Mouse (Mus musculus) hindlimb bud, embryonic 11.5 days (tissue): ENCODE measurements at regions not wholly inside any gene's neighbourhood (a gene's known extent, or its start where the extent isn't known, plus 50 kb on each side); places are given as distances from the start of the nearest gene placed in this dataset.

Source experiments
- DNase-seq: peaks from one replicate; pipeline ENCODE4 v3.0.0-alpha.2; 2012; ENCODE audit warnings: low read depth, low spot score; ENCODE audit errors: extremely low spot score

DNA sequence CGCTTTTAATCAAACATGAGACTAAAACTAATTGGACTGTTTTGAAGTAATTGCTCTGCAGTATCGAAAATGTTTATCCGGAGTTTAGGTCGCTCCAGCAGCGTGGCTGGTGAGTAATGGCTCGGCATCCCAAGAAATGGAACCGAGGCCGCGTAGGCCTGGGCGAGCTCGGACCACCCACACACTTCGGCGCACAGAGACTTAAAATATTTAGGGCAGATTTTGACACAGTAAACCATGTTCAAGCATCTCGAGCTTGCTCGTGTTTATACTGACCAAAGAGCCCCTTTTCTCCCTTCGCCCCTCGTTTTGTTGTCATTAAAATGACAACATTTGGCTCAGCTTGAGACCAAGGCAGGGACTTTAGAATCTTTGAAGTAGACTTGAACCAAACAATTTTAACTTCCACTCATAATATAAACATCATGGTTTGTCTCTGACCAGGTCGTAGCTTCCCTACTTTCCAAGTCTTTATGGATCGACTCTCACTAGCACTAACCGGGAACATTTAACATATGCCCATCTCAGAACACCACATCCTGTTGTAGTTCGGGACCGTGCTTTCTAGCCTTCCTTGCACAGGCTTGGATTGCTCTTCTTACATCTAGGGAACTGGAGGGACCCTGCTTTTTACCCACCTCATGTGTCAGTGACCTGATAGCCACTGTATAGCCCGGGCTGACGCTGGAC, 223.0 kb upstream of the Map3k1 start:
- no peak for DNase-seq

DNA sequence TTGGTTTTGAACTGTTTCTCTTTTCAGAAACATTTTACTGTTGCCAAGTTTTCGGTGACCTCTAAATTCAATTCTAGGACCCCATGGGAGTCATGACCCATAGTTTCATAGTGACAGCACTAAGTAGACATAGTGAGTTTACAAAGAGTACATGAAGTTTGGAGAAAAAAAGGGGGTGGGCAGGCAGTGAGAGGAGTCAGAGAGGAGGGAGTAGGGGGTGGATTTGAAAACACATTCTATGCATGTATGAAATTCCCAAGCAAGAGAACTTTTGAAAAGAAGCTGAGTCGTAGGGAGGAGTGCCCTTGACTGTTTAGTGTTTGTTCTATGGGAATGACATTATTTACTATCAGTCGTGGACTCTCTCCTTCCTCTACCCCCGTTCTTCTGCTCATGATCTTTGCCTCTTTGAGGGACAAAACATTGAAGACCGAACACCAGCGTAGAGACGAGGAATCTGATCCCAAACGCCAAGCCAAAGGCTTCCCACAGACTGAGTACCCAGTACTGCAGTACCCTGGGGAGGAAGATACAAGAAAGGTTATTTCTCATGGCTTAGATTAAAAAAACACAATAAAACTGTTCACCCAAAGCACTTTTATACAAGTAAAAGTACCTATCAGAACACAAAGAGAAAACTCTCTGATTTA, 229.1 kb upstream of the Map3k1 start:
- DNase-seq, result no peak

DNA sequence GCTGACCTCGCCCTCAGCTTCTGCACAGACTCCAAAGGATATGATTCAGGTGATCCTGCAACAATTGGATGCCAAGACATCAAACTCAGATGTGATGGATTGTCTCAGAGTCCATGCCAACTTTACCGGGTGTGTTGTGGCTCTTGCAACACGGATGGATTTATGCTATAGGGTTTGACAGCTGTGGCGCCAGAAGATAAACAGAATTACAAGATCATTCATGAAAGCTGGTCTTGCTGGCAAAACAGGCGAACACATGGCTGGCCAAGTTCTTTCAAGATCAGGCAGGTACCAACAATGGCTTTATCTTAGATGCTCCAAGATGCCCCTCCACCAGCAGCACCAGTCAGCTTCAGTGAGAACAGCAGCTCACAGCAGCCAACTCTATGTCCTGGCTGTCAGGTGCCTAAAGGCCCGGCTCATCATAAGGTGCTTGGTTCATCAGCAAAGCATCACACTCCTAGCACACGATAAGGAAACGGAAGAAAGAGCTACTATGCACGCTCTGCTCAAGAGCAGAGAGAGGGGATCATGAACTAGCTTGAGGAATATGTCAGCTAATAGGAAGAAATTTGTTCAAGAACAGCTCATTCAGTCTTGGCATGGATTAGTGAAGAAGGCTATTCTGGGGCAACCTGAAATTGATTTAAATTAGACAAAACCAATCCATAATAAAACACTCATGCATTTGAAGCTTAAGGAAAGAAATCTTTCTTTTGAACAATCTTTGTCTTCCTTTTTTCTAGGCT, 229.9 kb upstream of the Map3k1 start:
- no peak for DNase-seq

DNA sequence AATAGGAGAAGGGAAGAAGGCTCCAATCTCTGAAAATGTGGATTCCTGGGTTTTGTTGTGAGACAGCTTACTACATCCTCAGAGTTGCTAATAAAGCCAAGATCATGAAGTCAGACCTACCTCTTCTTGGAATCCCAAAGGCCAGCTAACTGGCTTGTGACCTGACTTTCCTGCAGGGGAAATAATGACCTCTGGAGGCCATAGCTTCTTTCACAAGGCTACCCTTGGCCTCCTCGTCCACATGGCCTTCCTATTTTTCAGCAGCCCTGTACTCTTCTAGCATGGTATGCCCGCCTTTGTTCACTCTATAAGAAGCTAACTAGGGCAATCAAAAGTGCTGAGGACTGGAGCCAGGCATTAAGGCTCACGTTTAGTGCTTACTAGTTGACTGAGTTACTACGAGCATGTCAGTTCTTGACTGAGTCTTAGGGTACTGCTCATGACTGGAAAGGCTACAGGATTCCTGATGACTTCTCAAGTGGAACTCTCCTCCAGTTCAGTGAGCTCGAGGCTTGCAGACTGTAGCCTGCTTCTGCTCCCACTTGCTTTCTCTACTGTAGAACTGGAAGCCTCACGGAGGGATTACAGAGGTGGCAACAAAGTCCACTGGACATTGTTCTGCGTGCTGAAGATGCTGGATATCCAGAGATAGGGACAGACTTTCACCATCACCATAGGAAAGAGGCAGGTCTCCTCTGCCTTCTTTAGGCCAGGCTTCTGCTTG, 230.8 kb upstream of the Map3k1 start:
- DNase-seq, result no peak

DNA sequence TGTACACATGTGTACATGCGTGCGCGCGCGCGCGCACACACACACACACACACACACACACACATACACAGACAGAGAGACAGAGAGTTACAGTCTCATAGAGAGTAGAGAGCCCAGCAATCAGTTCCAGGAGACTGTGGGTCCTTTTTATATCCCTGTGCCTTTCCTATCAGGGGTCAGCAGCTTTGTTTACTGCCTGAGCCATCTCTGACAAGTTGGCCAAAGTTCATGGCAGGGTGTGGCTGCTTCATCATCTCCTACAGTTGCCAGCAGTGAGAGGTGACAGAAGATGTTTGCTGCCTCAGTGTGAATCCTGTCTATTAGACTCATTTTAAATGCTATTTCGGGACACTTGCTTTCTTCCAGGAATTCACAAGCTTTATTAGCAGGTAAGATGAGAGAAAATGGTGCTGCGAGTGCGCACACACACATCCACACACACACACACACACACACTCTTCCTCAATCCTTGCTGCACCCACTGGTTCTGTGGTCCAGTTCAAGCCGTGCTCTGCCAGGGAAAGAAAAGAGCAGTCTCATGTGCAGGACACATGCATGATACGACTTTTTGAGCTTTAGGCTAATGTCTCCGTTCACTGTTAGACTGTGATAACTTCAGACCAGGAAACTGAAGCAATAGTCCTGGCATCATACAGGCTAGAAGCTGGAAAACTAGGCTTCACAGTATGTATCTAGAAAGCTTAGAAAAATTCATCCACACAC, 234.9 kb upstream of the Map3k1 start:
- no peak for DNase-seq

DNA sequence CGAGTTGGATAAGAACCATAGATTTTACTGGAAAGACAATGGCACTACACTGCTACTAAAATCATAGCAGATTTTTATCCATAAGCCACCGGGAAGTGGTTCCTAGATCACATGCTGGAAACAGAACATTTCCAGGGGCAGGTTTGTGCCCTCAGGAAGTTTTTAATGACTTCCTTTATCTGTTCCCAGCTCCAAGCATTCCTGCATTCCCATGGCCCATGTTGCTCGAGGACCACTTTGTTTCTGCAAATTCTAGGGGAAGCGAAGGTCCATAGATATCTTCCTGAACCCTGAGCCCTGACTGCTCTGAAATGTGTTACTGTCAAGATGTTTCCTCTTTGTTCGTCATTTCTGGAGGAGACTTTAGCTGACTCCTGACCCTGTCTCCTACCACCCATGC, 235.6 kb upstream of the Map3k1 start:
- no peak for DNase-seq

DNA sequence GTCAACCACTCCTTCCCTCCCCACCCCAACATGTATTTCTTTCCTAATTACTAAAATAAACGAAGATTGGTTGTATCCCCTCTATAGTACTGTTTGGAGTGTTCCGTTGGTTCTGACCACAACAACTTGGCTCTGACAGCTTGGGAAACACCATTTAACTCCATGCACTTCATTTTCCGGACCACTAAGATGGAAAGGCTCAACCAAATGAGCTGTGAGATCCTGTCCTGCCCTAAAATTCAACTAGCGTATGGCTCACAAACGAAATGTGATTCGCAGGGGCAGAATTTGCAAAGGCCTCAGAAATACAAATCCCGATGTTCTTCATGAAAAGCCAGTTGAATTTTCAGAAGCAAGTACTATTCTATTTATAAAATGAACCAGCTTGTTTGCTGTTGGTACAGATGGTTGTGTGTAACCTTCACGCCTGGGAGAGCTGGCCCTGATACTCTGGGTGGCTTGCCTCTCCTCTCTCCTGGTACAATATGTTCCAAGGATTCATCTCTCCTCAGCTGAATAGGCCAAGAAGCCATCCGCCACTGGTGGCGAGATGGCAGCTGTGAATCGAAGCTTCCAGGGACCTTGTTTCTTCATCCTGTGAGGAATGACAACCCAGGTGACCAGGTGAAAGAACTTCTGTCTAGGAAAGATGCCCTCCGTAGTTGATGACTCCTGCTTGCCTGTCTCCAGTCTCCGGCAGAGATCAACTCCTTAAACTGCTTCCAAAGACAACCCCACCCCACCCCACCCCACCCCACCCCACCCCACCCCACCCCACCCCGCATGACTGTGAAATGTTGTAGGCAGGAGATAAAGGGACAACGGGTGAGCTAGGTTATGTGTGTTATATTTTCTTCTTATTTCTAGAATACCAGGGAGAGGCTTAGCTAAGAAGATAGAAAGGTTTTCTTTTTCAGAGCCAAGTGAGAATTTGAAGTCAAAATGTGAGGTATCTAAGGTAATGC, 237.7 kb upstream of the Map3k1 start:
- no peak for DNase-seq

DNA sequence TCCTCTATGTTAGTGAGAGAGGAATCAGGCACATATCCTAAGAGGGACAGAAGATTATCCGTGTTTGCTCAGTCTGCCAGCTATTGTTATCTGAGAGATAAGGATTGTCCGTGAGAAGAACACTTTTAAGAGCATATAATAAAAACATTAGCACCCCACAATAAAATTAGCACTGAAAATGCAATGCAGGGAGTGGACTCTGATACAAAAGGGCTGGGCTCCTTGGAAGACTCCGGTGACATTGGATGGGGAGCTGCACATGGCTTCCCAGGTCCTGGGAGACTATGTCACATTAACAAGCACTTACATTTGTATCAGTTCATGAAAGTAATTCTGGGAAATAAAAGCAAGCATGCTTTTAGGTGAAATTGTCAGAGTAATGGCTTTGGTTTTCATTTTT, 238.6 kb upstream of the Map3k1 start:
- no peak for DNase-seq

DNA sequence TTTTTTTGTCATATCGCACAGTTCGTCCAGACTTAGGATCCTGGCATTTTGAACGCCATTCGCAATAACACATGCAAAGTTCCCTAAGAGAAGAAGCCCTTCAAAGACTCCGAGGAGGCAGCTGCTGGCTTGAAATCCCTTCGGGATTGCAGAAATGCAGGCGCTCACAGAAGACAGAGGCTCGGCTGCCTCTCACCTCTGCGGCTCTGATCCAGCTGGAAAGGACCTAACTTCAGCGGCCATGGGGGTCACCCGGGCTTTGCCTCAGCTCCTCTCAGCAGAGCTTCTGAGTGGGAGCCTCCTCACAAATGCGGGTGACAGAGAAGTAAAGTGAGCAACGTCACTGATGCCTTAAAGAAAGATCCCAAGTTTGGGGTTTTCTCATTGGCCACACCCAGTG, 239.1 kb upstream of the Map3k1 start:
- no peak for DNase-seq

DNA sequence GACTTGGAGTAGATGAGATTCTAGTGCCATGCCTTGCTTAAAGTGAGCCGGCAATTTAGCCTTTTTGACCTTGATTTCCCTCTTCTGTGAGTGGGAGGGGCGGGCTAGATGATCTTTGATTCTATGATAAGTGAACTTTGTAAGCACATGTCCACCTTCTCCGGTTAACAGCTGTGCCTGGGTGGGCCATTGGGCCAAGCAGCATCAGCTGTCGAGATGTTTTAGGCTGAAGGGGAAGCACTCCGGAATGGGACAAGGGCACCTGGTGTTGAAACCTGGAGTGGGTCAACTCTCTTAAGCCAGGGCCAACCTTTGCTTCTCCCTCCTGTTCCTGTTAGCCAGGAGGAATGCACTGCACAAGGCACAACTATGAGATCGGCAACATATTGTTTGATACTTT, 239.5 kb upstream of the Map3k1 start:
- DNase-seq, result no peak

DNA sequence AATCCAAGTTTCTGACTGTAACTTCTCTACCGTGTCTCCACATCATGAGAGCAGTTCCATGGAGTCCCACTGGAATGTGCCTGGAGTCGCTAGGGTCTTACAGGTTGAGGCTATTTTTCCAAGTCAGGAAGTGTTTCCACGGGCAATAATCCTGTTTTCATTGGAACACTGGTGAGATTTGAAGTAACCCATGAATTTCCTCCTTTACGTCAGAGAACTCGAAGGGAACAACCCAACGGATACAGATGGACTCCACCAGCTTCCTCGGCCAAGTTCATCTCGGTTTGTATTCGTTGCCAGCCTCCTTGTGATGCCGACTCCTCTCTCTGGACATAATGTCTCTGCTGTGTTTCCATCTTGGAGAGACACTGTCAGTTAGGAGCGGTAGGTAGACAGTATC, 237.4 kb upstream of the Ankrd55 start:
- DNase-seq, result no peak

DNA sequence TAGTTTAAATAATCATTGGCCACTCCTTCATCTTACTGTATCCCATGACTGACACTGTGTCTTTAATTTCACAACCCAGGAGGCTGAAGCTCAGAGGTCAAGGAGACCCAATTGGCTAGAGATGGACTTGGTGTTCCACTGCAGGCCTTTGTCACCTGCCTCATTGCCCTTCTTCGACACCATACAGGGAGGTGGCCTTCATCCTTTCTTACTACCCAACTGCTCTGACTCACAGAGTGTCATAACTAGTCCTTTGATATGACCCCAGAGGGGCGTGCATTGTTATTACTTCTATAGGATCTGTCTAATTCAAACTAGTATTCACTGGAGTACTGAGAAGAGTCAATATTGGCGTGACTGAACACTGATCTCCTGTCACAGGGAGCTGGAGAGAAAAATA, 236.2 kb upstream of the Ankrd55 start:
- no peak for DNase-seq

DNA sequence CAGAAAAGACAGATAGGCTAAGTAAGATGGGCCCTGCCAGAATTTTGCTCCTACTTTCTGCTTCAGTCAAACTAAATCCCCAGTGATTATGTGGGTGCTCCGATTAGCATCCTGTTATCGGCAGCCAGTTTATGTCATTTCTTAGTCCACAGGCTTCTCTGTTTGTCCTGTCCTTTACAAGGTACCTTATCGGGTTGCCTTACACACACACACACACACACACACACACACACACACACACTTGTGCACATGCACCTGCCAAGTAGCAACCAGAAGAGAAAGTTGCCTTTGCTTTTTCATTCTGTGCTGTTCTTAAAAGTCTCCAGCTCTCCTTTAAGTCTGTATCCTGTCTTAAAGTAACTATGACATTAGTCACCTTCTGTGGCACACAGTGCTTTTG, 235.8 kb upstream of the Ankrd55 start:
- DNase-seq, result no peak

DNA sequence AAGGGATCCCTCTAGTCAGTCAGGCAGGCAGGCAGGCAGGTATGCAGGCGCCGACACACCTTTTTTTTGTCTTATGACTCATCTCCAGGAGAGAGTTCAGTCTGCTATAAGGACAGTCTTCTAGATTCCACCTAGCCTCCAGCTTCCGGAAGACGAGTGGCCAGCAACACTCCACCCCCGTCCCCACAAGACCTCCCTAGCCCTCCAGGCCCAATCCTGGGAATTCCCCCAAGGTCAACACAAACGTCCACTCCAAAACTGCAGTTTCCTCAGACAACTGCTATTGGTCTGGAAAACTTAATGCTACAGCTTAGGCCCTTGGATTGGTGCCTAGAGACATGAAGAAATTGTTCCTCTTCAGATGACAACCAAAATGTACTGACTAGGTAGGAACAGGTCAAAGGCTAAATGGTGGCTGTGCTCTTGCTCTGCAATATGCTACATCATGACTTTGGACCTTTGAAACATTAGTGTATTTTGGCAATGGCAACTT, 233.3 kb upstream of the Ankrd55 start:
- DNase-seq, result no peak

DNA sequence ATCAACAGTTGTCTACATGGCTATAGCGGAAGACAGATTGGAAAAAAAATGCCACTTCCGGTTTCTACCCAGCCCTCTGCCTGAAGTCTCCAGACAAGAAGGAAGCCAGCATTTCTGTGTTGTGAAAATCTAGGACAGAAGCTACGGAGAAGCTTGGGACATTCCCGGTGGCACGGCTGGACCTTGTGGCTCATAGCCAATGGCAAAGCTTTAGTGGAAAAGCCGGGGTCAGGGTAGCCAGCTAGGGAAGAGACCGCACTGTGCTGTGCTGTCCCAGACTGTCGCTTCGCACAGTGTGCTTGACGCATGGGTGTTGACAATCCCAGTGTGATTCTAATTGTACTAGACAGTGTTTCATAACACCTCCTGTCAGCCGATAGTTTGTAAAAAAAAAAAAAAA, 230.0 kb upstream of the Ankrd55 start:
- no peak for DNase-seq

DNA sequence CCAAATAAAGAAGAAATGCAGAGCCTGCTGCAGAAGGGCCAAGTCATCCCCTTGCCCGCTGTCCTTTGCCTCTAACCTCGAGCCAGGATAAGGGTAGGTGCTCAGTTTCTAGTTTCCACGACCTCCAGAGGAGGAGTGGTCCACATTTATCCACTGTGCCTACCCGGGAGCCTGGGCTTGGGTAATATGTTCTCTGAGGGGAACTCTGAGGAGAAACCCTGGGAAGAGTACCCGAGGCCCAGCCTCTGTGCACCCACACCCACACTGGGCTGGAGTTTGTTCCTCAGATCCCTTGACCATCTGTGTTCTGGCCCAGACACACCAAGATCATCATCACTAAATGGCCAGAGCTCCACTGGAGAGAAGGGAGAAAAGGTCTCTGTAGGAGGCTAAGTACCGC, 229.5 kb upstream of the Ankrd55 start:
- DNase-seq, result no peak

DNA sequence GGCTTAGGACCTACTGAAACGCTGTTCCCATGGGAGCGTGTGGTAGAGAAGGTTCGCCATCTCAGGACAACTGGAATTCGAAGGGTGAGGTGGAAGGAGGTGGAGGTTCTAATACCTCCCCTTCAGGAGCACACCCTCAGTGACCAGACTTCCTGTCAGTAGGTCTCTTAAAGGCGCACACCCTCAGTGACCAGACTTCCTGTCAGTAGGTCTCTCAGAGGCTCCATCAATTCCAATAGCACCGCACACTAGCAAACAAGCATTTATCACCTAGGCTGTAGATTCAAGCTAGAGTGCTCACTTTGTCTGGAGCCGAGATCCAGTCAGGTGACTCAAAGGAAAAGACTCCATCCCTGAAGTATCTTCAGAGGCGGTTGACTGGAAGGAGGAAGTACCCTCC, 226.2 kb upstream of the Ankrd55 start:
- no peak for DNase-seq

DNA sequence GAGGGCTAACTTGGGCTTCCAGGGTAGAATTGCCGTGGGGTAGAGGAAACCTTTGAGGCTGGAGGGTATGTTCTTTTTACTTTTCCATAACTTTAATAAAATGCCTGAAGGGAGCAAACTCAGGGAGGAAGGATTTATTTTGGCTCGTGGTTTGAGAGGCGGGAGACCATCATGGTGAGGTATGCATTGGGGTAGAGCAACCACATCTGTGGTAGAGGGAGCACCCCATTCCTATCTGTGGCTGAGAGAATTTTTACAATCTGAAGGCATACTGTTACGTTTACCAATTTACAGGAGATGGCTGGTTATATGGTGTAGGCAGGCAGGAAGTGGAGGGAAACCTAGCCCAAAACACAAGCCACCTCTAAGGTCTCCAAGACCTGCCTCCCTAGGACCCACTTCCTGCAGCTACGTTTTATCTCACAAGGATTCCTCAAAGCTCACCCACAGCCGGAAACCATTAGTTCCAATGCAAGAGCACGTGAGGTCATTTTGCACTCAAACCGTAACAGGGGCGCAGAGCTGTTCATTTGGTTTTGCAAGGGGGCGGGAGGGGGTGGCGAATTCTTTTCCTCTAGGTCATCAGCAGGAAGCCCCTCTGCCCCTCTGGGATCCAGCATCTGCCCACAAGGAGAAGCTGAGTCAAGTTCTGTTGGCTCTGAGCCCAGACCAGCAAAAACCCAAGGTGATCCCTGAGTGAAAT, 224.7 kb upstream of the Ankrd55 start:
- no peak for DNase-seq

DNA sequence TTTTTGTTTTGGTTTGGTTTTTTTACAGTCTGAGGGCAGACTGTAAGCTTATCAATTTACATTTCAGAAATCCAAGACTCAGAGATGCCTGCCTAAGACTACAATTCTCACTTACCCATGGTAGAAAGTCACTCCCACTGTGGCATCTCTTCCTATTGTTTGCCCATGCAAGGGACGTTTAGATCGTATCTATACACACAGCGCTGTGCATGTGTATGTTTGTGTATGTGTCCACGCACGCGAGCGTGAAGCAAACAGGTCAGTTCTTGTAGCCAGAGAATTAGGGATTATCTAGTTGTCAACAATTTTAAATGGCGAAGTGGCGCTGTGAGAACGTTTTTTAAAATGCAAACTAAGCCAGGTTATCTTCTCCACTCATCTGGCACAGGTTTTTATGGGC, 223.6 kb upstream of the Ankrd55 start:
- no peak for DNase-seq
